Mouse (Mus musculus) limb, embryonic 13.5 days (tissue): ENCODE data around the gene Dip2c. TPM values are rescaled to one million over a fixed set of nuclear protein-coding genes. Genes with fewer than 3 reads are reported as not detected.

Source experiments
- ATAC-seq: fragments of 200-750 bp; cut with Nextera tagmentation; 2 replicates; pipeline ENCODE4 v1.8.0; 2017; ENCODE audit warnings: low read depth, moderate number of reproducible peaks, moderate TSS enrichment; ENCODE audit not compliant: low FRiP score
- H3K27ac ChIP-seq: fragments of 300-500 bp; sonication (generic); 2 replicates; pipeline ENCODE4 v1.5.1; 2015; ENCODE audit warnings: inconsistent platforms, mild to moderate bottlenecking, moderate library complexity
- H3K27me3 ChIP-seq: fragments of 300-500 bp; sonication (generic); 2 replicates; pipeline ENCODE4 v1.6.1; 2015; ENCODE audit warnings: mild to moderate bottlenecking, inconsistent platforms
- H3K36me3 ChIP-seq: fragments of 300-500 bp; sonication (generic); 2 replicates; pipeline ENCODE4 v1.6.1; 2015; ENCODE audit warnings: inconsistent platforms, mild to moderate bottlenecking, moderate library complexity
- H3K4me1 ChIP-seq: fragments of 300-500 bp; sonication (generic); 2 replicates; pipeline ENCODE4 v1.6.1; 2015; ENCODE audit warnings: inconsistent platforms
- H3K4me2 ChIP-seq: fragments of 300-500 bp; sonication (generic); replicated peaks from 2 replicates; pipeline ENCODE4 v1.6.1; 2015; ENCODE audit warnings: inconsistent platforms, mild to moderate bottlenecking, moderate library complexity
- H3K4me3 ChIP-seq: fragments of 300-500 bp; sonication (generic); 2 replicates; pipeline ENCODE4 v1.5.1; 2015; ENCODE audit warnings: moderate library complexity, mild to moderate bottlenecking, inconsistent platforms
- H3K9ac ChIP-seq: fragments of 300-500 bp; sonication (generic); 2 replicates; pipeline ENCODE4 v1.6.1; 2015; ENCODE audit warnings: mild to moderate bottlenecking, inconsistent platforms
- H3K9me3 ChIP-seq: fragments of 300-500 bp; sonication (generic); 2 replicates; pipeline ENCODE4 v1.6.1; 2016; ENCODE audit warnings: inconsistent platforms
- WGBS: fragments of 180-500 bp; shearing (Covaris S2); methylation state at CpG from one replicate; pipeline ENCODE4 v1.1.7; 2015; 5-methylcytosine and 5-hydroxymethylcytosine counted together
- polyA plus RNA-seq: library from polyadenylated mRNA; unstranded; fragments of >200 nt; fragmentation: Nextera tagmentation; extraction: Ambion mirVana; gene quantifications from 2 replicates; pipeline ENCODE4 v1.2.1, GENCODE M21; 2015

Gene Dip2c
- polyA plus RNA-seq, 1 experiment from 2014 or later: 5.7 TPM

GRCm38 (mm10) chr13:9713462-9714134, 437.3 kb downstream of the Dip2c start:
- Histone ChIP-seq H3K36me3 (peaks cover 27% of the 10 kb centered on the region), H3K27me3 (no peaks in the 10 kb centered on the region), H3K27ac (no peak overlapping the region), H3K4me1 (peaks cover 13% of the 10 kb centered on the region), H3K9me3 (no peaks in the 10 kb centered on the region), H3K9ac (no peak overlapping the region), H3K4me3 (no peak overlapping the region), H3K4me2 (no peak overlapping the region)
- no peak for ATAC-seq
- WGBS: 86% methylated on average over 6 of the region's 6 CpGs

GRCm38 (mm10) chr13:9715224-9715623, 438.9 kb downstream of the Dip2c start:
- Histone ChIP-seq H3K27ac (no peak overlapping the region), H3K9ac (no peak overlapping the region), H3K36me3 (peaks cover 27% of the 10 kb centered on the region), H3K9me3 (no peaks in the 10 kb centered on the region), H3K27me3 (no peaks in the 10 kb centered on the region), H3K4me1 (no peaks in the 10 kb centered on the region), H3K4me3 (no peak overlapping the region), H3K4me2 (no peak overlapping the region)
- ATAC-seq: no peak
- 90% methylated on average over 1 of the region's 1 CpGs for WGBS

Other genes with a start within 250 kb of the Dip2c start
- gene Larp4b, start 182.6 kb upstream of the Dip2c start, polyA plus RNA-seq: 29.6 and 31.0 TPM in 2 replicates